Mouse (Mus musculus) testis, postnatal 14 days (tissue): Measurements from ENCODE around the gene Cbarp.

Source experiments
- DNase-seq: peaks from one replicate; pipeline ENCODE4 v3.0.0; 2021; ENCODE audit warnings: low spot score

Gene Cbarp

DNA sequence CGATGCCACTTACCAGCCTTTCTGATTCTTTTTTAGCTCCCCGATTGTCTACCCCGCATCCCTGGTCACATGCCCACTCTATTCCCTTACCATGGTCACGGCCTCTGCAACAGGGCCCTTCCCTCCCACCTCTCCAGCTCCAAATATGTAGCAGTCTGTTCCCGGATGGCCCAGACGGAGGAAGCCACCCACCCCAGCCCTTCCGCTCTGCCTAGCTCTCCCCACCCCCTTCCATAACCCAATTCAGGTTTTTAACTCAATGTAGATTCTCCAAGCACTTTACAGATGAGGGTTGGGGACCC lies 16.1 kb upstream of the Cbarp start:
- DNase-seq: no peak

DNA sequence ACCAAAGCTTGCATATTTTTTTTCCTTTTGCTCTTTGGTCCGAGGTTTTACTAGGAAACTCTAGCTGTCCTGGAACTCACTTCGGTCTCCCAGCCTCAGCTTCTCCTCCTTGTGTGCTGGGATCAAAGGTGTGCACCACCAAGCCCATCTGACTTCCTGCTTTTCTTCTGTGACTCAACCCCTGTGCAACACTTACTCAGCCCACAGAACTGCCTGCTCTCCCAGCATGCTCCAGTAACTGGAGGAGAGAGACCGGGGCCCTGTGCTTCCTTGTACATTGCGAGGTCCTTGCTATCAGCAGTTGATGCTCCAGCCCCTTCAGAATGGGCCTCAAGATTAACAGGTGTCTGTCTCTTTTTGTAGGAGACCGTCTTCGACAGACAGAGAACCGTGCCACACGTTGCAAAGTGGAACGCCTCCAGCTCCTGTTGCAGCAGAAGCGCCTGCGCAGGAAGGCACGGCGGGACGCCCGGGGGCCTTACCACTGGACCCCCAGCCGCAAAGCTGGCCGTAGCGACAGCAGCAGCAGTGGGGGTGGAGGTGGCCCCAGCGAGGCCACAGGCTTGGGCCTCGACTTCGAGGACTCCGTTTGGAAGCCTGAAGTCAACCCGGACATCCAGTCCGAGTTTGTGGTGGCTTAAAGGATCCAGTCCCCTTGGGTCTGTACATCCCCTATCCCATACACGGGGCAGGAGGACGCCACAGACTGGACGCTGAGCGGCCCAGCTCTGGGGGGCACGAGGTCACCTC lies 15.5 kb upstream of the Cbarp start:
- DNase-seq: no peak

DNA sequence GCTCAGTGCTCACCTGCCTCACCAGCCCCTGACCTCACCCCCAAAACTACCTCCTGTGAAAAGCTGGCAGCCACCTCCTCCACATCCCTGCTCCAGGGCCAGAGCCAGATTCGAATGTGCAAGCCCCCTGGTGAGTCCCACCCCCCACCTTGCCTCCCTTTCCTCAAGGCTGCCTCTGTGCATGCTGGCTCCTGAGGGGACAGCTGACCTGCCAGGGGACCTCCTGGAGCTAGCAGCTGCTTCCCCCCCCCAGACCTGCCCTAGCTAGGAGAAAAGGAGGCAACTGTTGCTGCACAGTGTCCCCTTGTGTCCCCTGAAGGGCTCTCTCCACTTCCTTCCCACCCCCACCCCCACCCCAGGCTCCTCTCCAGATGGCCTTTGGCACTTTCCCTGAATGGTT lies 14.6 kb upstream of the Cbarp start:
- DNase-seq: no peak

GRCm38 (mm10) chr10:80154384-80154783 lies 13.7 kb upstream of the Cbarp start:
- no peak for DNase-seq

- DNase-seq: no peak
Observed at GRCm38 (mm10) chr10:80153713-80154112, 13.1 kb upstream of the Cbarp start.

GRCm38 (mm10) chr10:80152873-80153260 lies 12.2 kb upstream of the Cbarp start:
- DNase-seq: peak; percentile 54

DNA sequence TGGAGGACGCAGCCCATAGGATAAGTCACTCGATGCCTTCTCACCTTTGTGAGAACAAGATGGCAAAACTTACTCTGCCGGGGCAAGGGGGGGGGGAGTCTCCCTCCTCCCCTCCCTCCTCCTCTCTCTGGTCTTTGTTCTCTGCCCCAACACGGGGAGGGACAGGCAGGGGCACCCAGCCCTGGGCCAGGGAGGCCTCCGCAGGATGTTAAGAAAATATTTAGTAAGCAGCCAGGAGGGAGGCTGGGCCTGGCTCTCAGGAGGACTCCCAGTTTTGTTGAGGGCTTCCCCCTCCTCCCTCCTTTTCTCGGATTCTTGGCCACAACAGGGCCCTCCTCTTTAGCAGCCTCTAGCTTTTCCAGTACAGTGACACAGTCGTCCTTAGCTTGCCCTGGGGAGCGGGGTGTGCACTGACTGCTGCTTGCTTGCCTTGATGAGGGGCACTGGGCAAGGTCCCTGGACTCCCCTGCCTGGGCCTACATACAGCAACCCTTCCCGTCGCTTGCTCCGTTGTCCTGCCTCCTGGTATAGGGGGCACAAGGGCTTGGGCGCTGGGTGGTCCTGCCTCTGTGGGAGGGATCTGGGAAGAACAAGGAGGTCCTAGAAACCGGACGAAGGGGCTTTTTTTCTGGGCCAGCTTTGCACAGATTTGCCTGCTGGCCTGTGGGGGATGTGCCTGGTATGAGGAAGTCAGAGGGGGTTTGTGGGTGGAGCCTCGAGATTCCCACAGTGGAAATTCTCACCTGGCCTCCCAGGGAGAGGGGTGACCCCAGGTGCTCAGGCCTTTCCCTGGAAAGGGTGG lies 11.6 kb upstream of the Cbarp start:
- DNase-seq: peak; percentile 59

GRCm38 (mm10) chr10:80151211-80152034 lies 10.8 kb upstream of the Cbarp start:
- peak; percentile 64 for DNase-seq

GRCm38 (mm10) chr10:80150226-80151210 lies 9.9 kb upstream of the Cbarp start:
- DNase-seq: peak; percentile 67

DNA sequence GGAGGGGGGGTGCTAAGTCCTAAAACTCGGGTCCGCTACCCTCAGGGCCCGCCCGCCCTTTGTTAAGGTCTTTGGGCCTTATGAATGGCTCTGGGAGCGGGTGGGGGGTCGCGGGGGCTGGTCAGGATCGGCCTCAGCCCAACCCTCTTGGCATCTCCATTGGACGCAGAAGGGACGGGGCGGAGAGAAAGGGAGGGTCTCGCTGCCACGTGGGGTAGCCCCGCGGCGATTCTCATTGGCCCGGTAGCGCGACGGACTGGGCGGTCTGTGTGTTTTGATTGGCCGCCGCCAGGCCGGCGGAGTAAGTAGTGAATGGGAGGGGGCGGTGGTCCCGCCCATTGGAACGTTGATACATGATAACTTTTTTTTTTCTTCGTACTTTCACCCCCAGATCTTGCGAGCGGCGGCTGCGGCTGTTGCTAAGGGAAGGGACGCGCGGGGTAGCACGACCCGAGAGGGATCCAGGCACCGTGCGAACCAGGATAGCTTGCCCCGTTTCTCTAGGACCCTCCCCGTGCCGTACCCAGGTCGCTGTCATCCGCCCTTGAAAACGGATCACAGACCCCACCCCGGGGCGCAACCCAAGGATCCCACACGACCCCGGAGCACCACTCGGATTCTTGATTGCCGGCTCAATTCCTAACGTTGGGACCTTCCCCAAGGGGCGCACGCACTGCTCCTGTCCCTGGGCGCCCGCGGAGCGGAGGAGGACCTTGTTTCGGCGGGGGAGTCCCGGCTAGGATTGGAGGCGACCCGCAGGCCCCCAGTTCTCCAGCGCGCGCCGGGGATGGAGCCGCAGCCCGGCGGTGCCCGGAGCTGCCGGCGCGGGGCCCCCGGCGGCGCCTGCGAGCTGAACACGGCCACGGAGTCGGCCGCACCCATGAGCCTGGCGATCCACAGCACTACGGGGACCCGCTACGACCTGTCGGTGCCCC lies 8.9 kb upstream of the Cbarp start:
- DNase-seq: peak; percentile 97

- DNase-seq: peak; percentile 91
Observed at GRCm38 (mm10) chr10:80148610-80149290, 8.1 kb upstream of the Cbarp start.

GRCm38 (mm10) chr10:80147719-80148601 lies 7.3 kb upstream of the Cbarp start, which contains the start of gene Midn:
Gene Midn (plus strand): TSS chr10:80148272.
- DNase-seq: peak; percentile 75

- DNase-seq: no peak
Observed at GRCm38 (mm10) chr10:80147146-80147718, 6.6 kb upstream of the Cbarp start.

GRCm38 (mm10) chr10:80146568-80147011 lies 6.0 kb upstream of the Cbarp start:
- peak; percentile 68 for DNase-seq

GRCm38 (mm10) chr10:80145896-80146295 lies 5.3 kb upstream of the Cbarp start:
- DNase-seq: no peak

- DNase-seq: no peak
Observed at GRCm38 (mm10) chr10:80144864-80145838, 4.5 kb upstream of the Cbarp start.

- DNase-seq: no peak
Observed at GRCm38 (mm10) chr10:80144159-80144558, 3.5 kb upstream of the Cbarp start.
